Mouse (Mus musculus) NIH3T3 (cell line): ENCODE data around the gene Usf3.

Source experiments
- DNase-seq: peaks from one replicate; pipeline ENCODE4 v3.0.0-alpha.2; 2012; ENCODE audit warnings: low read depth

Usf3 gene

GRCm38 (mm10) chr16:44173966-44174530, 1.0 kb downstream of the Usf3 start:
- DNase-seq, result peak; percentile 20

GRCm38 (mm10) chr16:44175001-44175400, 2.0 kb downstream of the Usf3 start:
- no peak for DNase-seq

DNA sequence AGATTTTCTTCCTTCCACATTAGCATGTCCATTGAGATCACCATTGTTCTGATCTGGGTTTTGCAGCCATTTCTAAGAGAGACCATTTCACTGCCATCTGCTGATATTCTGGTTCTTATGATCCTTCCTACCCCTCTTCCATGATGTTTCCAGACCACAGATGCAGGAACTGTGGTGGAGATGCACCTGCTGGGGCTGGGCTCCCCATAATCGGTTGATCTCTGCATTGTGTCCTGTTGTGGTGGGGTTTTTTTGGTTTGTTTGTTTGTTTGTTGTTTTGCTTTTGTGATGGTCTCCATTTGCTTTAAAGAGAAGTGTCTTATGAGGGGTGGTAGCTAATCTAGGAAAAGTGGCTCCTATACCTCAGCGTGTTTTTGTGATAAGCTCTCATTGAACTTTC, 3.5 kb downstream of the Usf3 start:
- DNase-seq, result no peak

- DNase-seq, result no peak
Observed at GRCm38 (mm10) chr16:44178555-44178954, 5.5 kb downstream of the Usf3 start.

DNA sequence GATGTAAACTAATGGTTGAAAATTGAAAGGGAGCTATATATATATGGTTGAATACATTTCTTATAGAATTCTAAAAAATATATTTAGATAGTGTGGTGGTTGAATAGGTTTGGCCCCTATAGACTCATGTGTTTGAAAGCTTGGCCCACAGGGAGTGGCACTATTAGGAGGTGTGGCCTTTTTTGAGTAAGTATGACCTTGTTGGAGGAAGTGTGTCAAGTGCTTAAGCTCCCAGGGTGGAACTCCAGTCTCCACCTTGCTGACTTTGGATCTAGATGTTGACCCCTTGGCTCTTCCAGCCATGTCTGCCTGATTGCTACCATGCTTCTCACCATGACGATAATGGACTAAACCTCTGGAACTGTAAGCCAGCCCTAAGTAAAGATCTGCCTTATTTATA, 9.6 kb downstream of the Usf3 start:
- no peak for DNase-seq

GRCm38 (mm10) chr16:44184769-44185168, 11.7 kb downstream of the Usf3 start:
- peak; percentile 24 for DNase-seq

DNA sequence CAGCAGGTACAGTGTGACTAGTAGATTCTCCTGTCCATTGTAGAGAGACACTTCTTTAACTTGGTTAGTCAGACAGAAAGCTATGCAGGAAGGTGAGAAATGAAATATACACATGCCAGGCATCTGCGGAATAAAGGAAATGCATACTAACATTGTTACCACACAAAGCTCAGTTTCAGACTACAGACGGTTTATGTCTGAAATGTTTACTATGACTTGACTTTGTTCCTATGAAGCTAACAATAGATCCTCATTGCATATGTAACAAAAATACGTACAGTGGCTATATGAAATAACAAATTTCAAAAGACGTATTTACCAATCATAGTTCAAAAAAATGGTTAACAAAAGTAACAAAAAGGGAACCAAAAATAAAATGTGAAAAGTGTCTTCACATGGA, 14.1 kb downstream of the Usf3 start:
- no peak for DNase-seq

GRCm38 (mm10) chr16:44188766-44189165, 15.7 kb downstream of the Usf3 start:
- DNase-seq, result no peak

GRCm38 (mm10) chr16:44190032-44190431, 17.0 kb downstream of the Usf3 start:
- no peak for DNase-seq

DNA sequence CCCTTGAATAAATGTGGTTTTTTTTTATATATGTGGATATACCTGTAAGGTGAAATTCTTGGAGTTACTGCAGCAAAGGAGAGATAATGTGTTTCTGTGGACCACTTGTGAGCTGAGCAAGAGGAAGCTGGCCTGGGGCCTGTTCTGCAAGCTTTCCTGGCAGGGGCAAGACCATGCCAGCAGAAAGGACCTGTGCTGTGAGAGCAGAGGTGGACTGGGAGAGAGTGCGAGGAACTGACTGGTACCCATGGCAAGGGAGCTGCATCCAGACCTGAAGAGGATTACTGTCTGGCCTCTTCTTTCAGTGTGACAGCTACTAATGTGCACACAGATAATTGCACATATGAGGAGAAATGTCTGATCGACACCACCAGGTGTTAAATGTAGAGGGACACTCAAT, 17.9 kb downstream of the Usf3 start:
- DNase-seq, result no peak

GRCm38 (mm10) chr16:44199066-44199703, 26.1 kb downstream of the Usf3 start:
- DNase-seq, result no peak

DNA sequence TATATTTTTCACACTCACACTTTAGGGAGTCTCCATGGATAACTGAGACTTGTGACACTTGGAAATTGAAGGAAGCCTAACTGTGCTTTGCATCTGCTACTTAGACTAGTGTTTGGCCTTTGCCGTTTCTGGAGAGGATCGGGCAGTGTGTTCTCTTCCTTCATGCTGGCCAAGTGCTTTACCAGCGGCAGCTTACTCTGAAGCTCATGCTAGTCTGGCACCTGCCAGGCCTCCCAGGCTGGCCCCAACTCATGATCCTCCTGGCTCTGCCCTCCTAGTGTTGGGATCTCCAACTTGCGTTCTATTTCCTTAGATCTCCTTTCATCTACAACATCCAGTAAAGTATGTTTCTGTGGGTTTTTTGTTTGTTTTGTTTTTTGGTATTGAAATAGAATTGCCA, 27.1 kb downstream of the Usf3 start:
- DNase-seq, result no peak

DNA sequence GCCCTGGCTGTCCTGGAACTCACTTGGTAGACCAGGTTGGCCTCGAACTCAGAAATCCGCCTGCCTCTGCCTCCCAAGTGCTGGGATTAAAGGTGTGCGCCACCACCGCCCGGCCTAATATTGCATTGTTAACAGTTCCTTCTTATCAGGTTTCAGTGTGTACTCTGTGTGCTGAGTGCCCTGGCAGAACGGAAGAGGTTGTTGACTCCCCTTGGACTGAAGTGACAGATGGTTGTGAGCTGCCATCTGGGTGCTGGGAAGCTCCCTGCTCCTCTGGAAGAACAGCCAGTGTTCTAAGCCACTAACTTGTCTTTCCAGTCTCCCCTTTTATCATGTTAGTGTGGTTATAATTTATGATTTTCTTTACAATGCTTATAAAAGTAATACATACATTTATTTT, 31.3 kb downstream of the Usf3 start:
- DNase-seq, result no peak

DNA sequence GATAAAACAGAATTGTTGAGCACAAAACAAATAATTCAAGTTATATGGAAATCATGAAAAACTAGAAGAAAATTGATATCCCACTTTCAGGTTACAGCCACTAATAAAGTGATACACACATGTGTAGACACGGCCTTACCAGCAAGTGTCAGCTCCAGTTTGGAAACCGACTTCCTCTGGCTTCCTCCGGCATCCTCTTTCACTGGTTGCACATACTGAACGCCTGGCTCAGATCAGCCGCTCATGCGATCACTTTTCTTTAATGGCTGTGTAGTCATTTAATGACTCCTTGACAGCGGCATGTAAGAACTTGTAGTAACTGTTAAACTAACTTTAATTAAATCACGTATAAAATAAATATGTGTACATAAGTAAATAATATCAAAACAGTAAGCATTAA, 32.9 kb downstream of the Usf3 start:
- no peak for DNase-seq

GRCm38 (mm10) chr16:44210156-44211053, 37.4 kb downstream of the Usf3 start:
- no peak for DNase-seq

DNA sequence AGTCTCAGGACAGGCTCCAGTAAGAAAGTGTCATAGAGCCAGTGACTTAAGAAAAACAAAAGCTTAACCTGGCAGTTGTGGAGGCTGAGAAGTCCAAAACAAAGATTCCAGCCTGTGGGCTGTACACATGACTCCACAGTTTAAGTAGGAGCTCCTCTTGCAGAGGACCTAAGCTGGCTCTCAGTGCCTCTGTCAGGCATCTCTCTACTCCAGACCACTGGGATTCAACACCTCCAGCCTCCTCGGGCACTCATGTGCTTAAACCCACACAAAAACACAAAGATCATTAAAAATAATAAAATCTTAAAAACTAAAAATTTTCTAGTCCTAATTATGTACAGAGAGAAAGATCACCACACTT, 38.0 kb downstream of the Usf3 start:
- DNase-seq, result no peak

DNA sequence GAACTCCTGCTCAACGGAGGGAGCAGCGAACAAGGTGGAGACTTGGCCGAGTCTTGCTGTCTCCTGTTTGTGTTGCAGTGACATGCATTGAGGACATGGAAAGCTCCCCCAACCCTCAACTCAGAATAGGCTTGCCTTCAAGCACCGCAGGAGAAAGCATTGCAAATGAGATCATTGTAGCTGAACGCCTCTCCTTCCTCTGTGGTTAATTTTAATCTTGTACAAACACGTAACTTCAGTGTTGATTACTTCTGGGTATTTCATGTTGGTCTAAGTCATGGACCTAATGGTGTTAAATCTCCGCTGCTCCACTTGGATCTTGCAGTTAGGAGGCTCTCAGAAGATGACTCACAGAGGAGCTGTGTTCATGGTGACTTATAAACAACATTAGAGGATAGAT, 39.7 kb downstream of the Usf3 start:
- DNase-seq, result no peak

GRCm38 (mm10) chr16:44215513-44215912, 42.5 kb downstream of the Usf3 start:
- DNase-seq, result no peak

DNA sequence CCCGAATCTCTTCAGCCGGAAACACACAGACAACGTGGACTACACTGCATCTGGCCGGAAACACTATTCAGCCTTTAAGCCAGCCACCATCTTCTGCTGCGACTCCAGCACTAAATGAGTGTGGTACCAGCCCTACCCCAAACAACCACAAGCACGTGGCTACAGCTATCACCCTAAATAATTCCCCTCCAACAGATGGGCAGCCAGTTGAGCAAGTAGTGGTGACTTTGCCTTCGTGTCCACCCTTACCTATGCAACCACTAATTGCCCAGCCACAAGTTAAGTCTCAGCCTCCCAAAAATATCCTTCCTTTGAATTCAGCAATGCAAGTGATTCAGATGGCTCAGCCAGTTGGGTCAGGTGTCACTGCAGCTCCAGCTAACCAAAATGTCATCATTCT, 43.4 kb downstream of the Usf3 start:
- no peak for DNase-seq

DNA sequence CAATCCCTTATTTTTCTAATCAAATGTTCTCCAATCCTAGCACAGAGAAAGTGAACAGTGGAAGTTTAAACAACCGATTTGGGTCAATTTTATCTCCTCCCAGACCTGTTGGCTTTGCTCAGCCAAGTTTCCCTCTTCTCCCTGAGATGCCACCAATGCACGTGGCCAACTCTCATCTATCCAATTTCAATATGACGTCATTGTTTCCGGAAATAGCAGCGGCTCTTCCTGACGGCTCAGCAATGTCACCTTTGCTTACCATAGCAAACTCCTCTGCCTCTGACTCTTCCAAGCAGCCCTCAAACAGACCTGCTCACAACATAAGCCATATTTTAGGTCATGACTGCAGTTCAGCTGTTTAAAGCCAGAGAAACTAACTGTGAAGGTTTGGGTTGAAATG, 48.4 kb downstream of the Usf3 start:
- no peak for DNase-seq

GRCm38 (mm10) chr16:44226706-44227291, 53.8 kb downstream of the Usf3 start:
- DNase-seq, result no peak

DNA sequence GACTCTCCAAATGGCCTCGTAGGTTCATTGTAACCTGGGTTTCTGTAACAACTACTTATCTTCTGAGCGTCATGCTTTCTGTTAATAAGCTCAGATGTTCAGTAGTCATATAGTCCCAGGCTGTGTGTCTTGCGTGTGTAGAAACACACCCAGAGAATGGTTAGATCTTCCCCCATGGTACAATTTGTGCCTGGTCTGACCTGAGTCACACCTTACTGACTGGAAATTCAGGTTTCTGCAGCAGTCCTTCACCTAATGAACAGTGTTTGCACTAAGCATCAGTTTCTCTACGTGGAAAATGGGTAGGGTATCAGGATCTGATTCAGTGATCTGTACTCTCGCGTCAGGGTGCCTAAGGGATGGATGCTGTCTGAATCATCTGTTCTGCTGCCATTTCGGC, 60.0 kb downstream of the Usf3 start:
- DNase-seq, result no peak

DNA sequence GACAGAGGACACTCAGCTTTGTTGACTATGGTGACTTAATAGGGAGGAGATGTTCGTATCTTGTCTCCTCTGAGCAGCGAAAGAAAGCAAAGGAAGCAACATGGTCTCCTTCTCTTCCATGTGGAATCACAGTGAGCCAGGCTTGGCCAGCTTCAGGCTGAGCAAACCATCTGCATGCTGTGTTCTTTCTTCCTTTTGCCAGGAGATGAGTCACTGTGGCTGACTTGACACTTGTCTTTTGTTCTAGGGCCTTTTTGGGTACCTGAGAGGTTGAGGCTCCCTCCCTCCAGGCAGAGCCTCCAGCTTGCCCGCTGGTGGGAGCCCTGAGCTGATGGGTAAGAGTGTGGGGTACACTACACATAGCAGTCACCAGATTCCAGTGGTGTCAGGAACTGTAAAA, 64.8 kb downstream of the Usf3 start:
- DNase-seq, result peak; percentile 35
